Mouse (Mus musculus) heart, adult 2 months (tissue): Measurements from ENCODE around the gene Ttll8. TPM values are rescaled to one million over a fixed set of nuclear protein-coding genes. Genes with fewer than 3 reads are reported as not detected.

Source experiments
- DNase-seq, 2 experiments: peaks; one replicate each; pipeline ENCODE4 v3.0.0; 2021
- H3K27ac ChIP-seq: fragments of 200-600 bp; 2 replicates; pipeline ENCODE4 v1.8.1; 2022
- H3K27me3 ChIP-seq: fragments of 200-500 bp; 2 replicates; pipeline ENCODE4 v1.6.1; 2012; ENCODE audit warnings: mild to moderate bottlenecking, low read length, inconsistent platforms, mixed read lengths; ENCODE audit not compliant: control insufficient read depth, insufficient read depth
- H3K36me3 ChIP-seq: fragments of 200-500 bp; 2 replicates; pipeline ENCODE4 v1.6.1; 2012; ENCODE audit warnings: low read length, inconsistent platforms; ENCODE audit not compliant: control insufficient read depth, insufficient read depth
- H3K4me1 ChIP-seq: fragments of 200-500 bp; 2 replicates; pipeline ENCODE4 v1.6.1; 2011; ENCODE audit warnings: low read length; ENCODE audit not compliant: control insufficient read depth, insufficient read depth
- H3K4me3 ChIP-seq: fragments of 200-600 bp; 2 replicates; pipeline ENCODE4 v1.8.1; 2022
- H3K79me2 ChIP-seq: fragments of 200-500 bp; replicated peaks from 2 replicates; pipeline ENCODE4 v1.6.1; 2012; ENCODE audit warnings: mild to moderate bottlenecking, inconsistent platforms, low read length, moderate library complexity, mixed read lengths; ENCODE audit not compliant: control insufficient read depth, insufficient read depth
- H3K9ac ChIP-seq: fragments of 200-500 bp; 2 replicates; pipeline ENCODE4 v1.6.1; 2012; ENCODE audit warnings: low read depth, mild to moderate bottlenecking, control low read depth, inconsistent platforms, low read length, mixed read lengths
- CTCF ChIP-seq: fragments of 200-600 bp; IDR thresholded peaks from 2 replicates; pipeline ENCODE4 v1.8.1; 2022; ENCODE audit warnings: antibody characterized with exemption, mild to moderate bottlenecking, moderate library complexity
- EP300 ChIP-seq: fragments of 200-500 bp; IDR thresholded peaks from 2 replicates; pipeline ENCODE4 v1.6.1; 2011; ENCODE audit warnings: low read depth, low read length, control low read depth; ENCODE audit not compliant: insufficient read depth
- POLR2A ChIP-seq: fragments of 200-500 bp; IDR thresholded peaks from 2 replicates; pipeline ENCODE4 v1.6.1; 2011; ENCODE audit warnings: mild to moderate bottlenecking, low read depth, low read length, control low read depth; ENCODE audit not compliant: insufficient read depth
- whole genome bisulfite sequencing: fragments of 180-500 bp; shearing (Covaris S2); methylation state at CpG from one replicate; pipeline ENCODE4 v1.1.7; 2018; 5-methylcytosine and 5-hydroxymethylcytosine counted together
- intact Hi-C: fragments of 180-260 bp; cut with DNase I; formaldehyde crosslinking; loops from one replicate; pipeline ENCODE4 v1.15.1; 2025
- polyA plus RNA-seq: library from polyadenylated mRNA; depleted of rRNA; stranded (reverse); fragments of >200 nt; gene quantifications from 2 replicates; pipeline ENCODE4 v1.2.3, GENCODE M21; 2012
- total RNA-seq, 2 experiments: library from RNA; stranded (reverse); gene quantifications; 2 replicates each; pipeline ENCODE4 v1.2.3; 2021

Ttll8 gene
- total and polyA plus RNA-seq, 3 experiments, result 0.18 TPM; not detected in 2

- WGBS, result 75% methylated on average over 7 of the region's 7 CpGs
Measured at GRCm38 (mm10) chr15:88895119-88895518, 59.1 kb downstream of the Ttll8 start.

GRCm38 (mm10) chr15:88892876-88893275 lies 61.3 kb downstream of the Ttll8 start:
- H3K36me3 ChIP-seq, result no peaks in the 10 kb centered on the region
- 75% methylated on average over 5 of the region's 5 CpGs for whole genome bisulfite sequencing
- intact Hi-C loops, result no loop called here
- no peak overlapping the region for H3K27ac ChIP-seq
- H3K4me1 ChIP-seq, result peaks cover 4% of the 10 kb centered on the region
- H3K27me3 ChIP-seq, result peaks cover 2% of the 10 kb centered on the region; the same call in 1 of the 2 replicates
- TF ChIP-seq POLR2A (no peak), EP300 (no peak)
- H3K79me2 ChIP-seq, result no peaks in the 10 kb centered on the region
- H3K4me3 ChIP-seq, result no peak overlapping the region
- DNase-seq, result no peak
- H3K9ac ChIP-seq, result no peak overlapping the region

More at GRCm38 (mm10) chr15:88895119-88895518, 59.1 kb downstream of the Ttll8 start:
- Histone ChIP-seq H3K79me2 (no peaks in the 10 kb centered on the region), H3K36me3 (no peaks in the 10 kb centered on the region), H3K27ac (no peak overlapping the region), H3K9ac (no peak overlapping the region), H3K27me3 (peaks cover 2% of the 10 kb centered on the region; the same call in 1 of the 2 replicates), H3K4me3 (no peak overlapping the region), H3K4me1 (peaks cover 4% of the 10 kb centered on the region)
- TF ChIP-seq POLR2A (no peak), CTCF (no peak), EP300 (no peak)
- intact Hi-C loops, result no loop called here
- DNase-seq, result no peak

- Histone ChIP-seq H3K27ac (no peak overlapping the region), H3K9ac (no peak overlapping the region), H3K27me3 (peaks cover 2% of the 10 kb centered on the region; the same call in 1 of the 2 replicates), H3K4me1 (peaks cover 4% of the 10 kb centered on the region), H3K79me2 (no peaks in the 10 kb centered on the region), H3K4me3 (no peak overlapping the region), H3K36me3 (no peaks in the 10 kb centered on the region)
- no peak for DNase-seq
- intact Hi-C loops, result no loop called here
- TF ChIP-seq CTCF (no peak), POLR2A (no peak), EP300 (no peak)
- 58% methylated on average over 1 of the region's 1 CpGs for WGBS
Measured at GRCm38 (mm10) chr15:88892252-88892651, 62.0 kb downstream of the Ttll8 start.

DNA sequence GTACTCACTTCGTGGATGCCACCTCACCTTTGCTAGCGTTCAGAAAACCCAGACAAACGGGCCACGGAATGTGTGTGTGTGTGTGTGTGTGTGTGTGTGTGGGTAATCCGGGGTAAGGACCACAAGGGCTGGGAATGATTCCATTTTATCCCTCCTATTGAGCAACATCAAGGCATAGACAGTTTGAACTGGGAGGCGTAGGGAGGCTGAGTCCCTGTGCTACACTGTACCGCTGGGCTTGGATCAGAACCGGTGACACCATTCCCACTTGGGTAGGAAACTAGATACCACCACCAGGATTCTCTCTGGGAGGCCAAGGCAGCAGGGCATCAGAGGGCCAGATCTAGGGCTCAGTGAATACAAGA lies 62.6 kb downstream of the Ttll8 start:
- intact Hi-C loops, result no loop called here
- no peak for TF ChIP-seq CTCF
- no peak for TF ChIP-seq POLR2A
- TF ChIP-seq EP300, result no peak
- WGBS, result 77% methylated on average over 8 of the region's 8 CpGs
- Histone ChIP-seq H3K9ac (no peak overlapping the region), H3K4me1 (peaks cover 4% of the 10 kb centered on the region), H3K4me3 (no peak overlapping the region), H3K79me2 (no peaks in the 10 kb centered on the region), H3K27ac (no peak overlapping the region), H3K27me3 (peaks cover 2% of the 10 kb centered on the region; the same call in 1 of the 2 replicates), H3K36me3 (no peaks in the 10 kb centered on the region)
- DNase-seq, result no peak

DNA sequence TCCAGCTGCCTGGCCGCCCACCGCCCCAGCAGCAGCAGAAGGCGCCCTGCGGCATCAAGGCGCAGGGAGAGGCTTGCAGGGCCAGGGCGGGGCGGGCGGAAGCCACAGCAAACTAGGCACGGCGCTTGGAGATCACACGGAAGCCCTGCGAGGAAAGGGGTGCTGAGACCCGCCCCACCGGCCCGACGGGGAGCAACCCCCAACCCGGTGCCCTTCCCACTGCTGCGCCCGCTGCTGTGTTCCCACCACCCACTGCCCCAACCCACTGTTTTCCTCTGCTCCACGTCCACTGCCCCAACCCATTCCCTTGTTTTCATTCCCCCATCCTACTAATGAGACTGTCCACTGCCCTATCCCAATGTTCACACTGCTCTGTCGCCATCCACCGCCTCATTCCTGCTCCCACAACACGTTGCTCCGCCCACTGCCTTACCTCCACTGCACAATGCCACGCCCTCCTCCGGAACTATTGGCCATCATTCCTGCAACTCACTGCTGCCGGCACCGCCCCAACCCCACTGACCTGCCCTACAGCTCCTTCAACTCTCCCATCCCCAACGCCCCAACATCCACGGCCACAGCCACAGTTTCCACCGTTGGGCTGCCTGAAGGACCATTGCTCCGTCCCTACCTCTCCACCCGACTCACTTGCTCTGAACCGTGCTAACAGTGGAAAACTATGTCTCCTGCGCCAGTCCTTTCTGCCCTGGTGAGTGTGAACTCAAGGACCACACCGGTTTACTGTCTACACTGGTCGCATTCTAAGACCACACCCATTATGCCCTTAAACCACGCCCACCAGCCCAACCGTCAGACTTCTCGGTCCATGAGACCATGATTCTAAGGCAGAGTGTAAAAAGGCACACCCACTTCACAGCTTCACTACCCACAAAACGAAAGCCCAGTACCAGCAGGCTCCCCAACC lies 63.2 kb downstream of the Ttll8 start:
- Histone ChIP-seq H3K9ac (peak overlapping the region; percentile 17; the same call in 1 of the 2 replicates), H3K36me3 (no peaks in the 10 kb centered on the region), H3K4me3 (peak overlapping the region; percentile 45), H3K27ac (no peak overlapping the region), H3K79me2 (no peaks in the 10 kb centered on the region), H3K27me3 (peaks cover 2% of the 10 kb centered on the region; the same call in 1 of the 2 replicates), H3K4me1 (peaks cover 4% of the 10 kb centered on the region)
- peak; percentile 61 to 71 for DNase-seq
- intact Hi-C loops, result no loop called here
- WGBS, result 4% methylated on average over 41 of the region's 41 CpGs
- no peak for TF ChIP-seq CTCF
- TF ChIP-seq EP300, result no peak
- TF ChIP-seq POLR2A, result no peak

DNA sequence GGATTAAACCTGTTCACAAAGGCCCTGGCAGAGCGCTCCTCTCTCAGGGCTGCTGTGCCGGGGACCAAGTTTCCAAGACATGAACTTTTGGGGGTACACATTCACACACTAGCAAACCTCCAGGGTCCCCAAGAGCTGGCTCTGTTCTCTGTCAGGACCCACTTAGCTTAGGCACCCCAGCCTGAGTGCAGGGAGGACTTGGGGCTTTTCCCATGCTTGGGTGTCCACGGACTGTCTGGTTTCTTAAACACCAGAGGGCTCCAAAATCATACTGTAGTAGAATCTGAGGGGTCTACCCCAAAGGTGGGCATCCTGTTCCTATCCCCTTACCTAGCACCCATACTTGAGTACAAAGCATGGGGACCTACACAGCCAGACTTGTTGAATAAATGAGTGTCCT lies 64.2 kb downstream of the Ttll8 start:
- peaks cover 2% of the 10 kb centered on the region; the same call in 1 of the 2 replicates for H3K27me3 ChIP-seq
- H3K4me3 ChIP-seq, result no peak overlapping the region
- 97% methylated on average over 3 of the region's 3 CpGs for WGBS
- H3K79me2 ChIP-seq, result no peaks in the 10 kb centered on the region
- DNase-seq, result no peak
- no peak overlapping the region for H3K9ac ChIP-seq
- intact Hi-C loops, result no loop called here
- H3K27ac ChIP-seq, result no peak overlapping the region
- H3K36me3 ChIP-seq, result no peaks in the 10 kb centered on the region
- no peak for TF ChIP-seq POLR2A
- TF ChIP-seq EP300, result no peak
- TF ChIP-seq CTCF, result no peak
- H3K4me1 ChIP-seq, result peaks cover 4% of the 10 kb centered on the region
